Mouse (Mus musculus) forebrain, embryonic 11.5 days (tissue): Measurements from ENCODE around the gene Slf2. TPM values are rescaled to one million over a fixed set of nuclear protein-coding genes. Genes with fewer than 3 reads are reported as not detected.

Experiments used
- ATAC-seq: fragments of 200-750 bp; cut with Nextera tagmentation; replicated peaks from 2 replicates; pipeline ENCODE4 v1.8.0; 2017; ENCODE audit warnings: moderate TSS enrichment; ENCODE audit not compliant: low FRiP score
- DNase-seq: peaks from one replicate; pipeline ENCODE4 v3.0.0-alpha.2; 2017; ENCODE audit warnings: low spot score
- H3K27ac ChIP-seq: fragments of 300-500 bp; sonication (generic); 2 replicates; pipeline ENCODE4 v1.5.1; 2014; ENCODE audit warnings: low read depth, low read length
- H3K27me3 ChIP-seq: fragments of 300-500 bp; sonication (generic); 2 replicates; pipeline ENCODE4 v1.6.1; 2014; ENCODE audit warnings: mild to moderate bottlenecking, low read length, mixed read lengths; ENCODE audit not compliant: control insufficient read depth, insufficient read depth
- H3K36me3 ChIP-seq: fragments of 300-500 bp; sonication (generic); 2 replicates; pipeline ENCODE4 v1.6.1; 2014; ENCODE audit warnings: mild to moderate bottlenecking, low read length, moderate library complexity, mixed read lengths; ENCODE audit not compliant: control insufficient read depth, insufficient read depth
- H3K4me1 ChIP-seq: fragments of 300-500 bp; sonication (generic); replicated peaks from 2 replicates; pipeline ENCODE4 v1.6.1; 2014; ENCODE audit warnings: low read length, mixed read lengths; ENCODE audit not compliant: control insufficient read depth, insufficient read depth
- H3K4me2 ChIP-seq: fragments of 300-500 bp; sonication (generic); 2 replicates; pipeline ENCODE4 v1.6.1; 2014; ENCODE audit warnings: low read depth, mild to moderate bottlenecking, low read length, moderate library complexity, mixed read lengths; ENCODE audit not compliant: severe bottlenecking
- H3K4me3 ChIP-seq: fragments of 300-500 bp; sonication (generic); 2 replicates; pipeline ENCODE4 v1.5.1; 2014; ENCODE audit warnings: low read depth, low read length
- H3K9ac ChIP-seq: fragments of 300-500 bp; sonication (generic); 2 replicates; pipeline ENCODE4 v1.6.1; 2014; ENCODE audit warnings: low read length
- H3K9me3 ChIP-seq: fragments of 300-500 bp; sonication (generic); 2 replicates; pipeline ENCODE4 v1.6.1; 2016; ENCODE audit warnings: low read length, mixed read lengths; ENCODE audit not compliant: control insufficient read depth
- WGBS: fragments of 180-500 bp; shearing (Covaris S2); extraction: QIAGEN DNeasy Blood & Tissue Kit; methylation state at CpG from one replicate; pipeline ENCODE4 v1.1.7; 2014; 5-methylcytosine and 5-hydroxymethylcytosine counted together
- polyA plus RNA-seq: library from polyadenylated mRNA; unstranded; fragments of >200 nt; fragmentation: Nextera tagmentation; extraction: Ambion mirVana; gene quantifications from 2 replicates; pipeline ENCODE4 v1.2.1, GENCODE M21; 2014

Gene Slf2
- polyA plus RNA-seq, 1 experiment from 2014 or later: 59.3 TPM

GRCm38 (mm10) chr19:44982477-44983115 is 51.6 kb downstream of the Slf2 start:
- Histone ChIP-seq H3K4me3 (no peak overlapping the region), H3K27ac (no peak overlapping the region), H3K27me3 (no peaks in the 10 kb centered on the region), H3K9me3 (no peaks in the 10 kb centered on the region), H3K4me2 (no peak overlapping the region), H3K4me1 (no peaks in the 10 kb centered on the region), H3K9ac (no peak overlapping the region), H3K36me3 (peaks cover 3% of the 10 kb centered on the region; the same call in 1 of the 2 replicates)
- DNase-seq (no peak), ATAC-seq (no peak)
- WGBS: 90% methylated on average over 7 of the region's 7 CpGs

GRCm38 (mm10) chr19:44983366-44983765 is 52.4 kb downstream of the Slf2 start:
- H3K4me1 ChIP-seq: no peaks in the 10 kb centered on the region
- no peak overlapping the region for H3K9ac ChIP-seq
- DNase-seq (no peak), ATAC-seq (no peak)
- H3K36me3 ChIP-seq: peaks cover 3% of the 10 kb centered on the region; the same call in 1 of the 2 replicates
- no peaks in the 10 kb centered on the region for H3K9me3 ChIP-seq
- no peak overlapping the region for H3K27ac ChIP-seq
- H3K4me3 ChIP-seq: no peak overlapping the region
- WGBS: 94% methylated on average over 6 of the region's 6 CpGs
- 0 out of 2 replicates have a peak, but pooled peaks cover 1% of the 10 kb centered on the region for H3K27me3 ChIP-seq
- no peak overlapping the region for H3K4me2 ChIP-seq

GRCm38 (mm10) chr19:44984420-44984819 is 53.5 kb downstream of the Slf2 start:
- H3K4me3 ChIP-seq: no peak overlapping the region
- peaks cover 5% of the 10 kb centered on the region; the same call in 1 of the 2 replicates for H3K4me1 ChIP-seq
- H3K27ac ChIP-seq: no peak overlapping the region
- WGBS: 94% methylated on average over 4 of the region's 4 CpGs
- no peak overlapping the region for H3K9ac ChIP-seq
- peaks cover 3% of the 10 kb centered on the region; the same call in 1 of the 2 replicates for H3K36me3 ChIP-seq
- ATAC-seq: no peak
- no peaks in the 10 kb centered on the region for H3K9me3 ChIP-seq
- 0 out of 2 replicates have a peak, but pooled peaks cover 2% of the 10 kb centered on the region for H3K27me3 ChIP-seq
- no peak for DNase-seq
- no peak overlapping the region for H3K4me2 ChIP-seq

GRCm38 (mm10) chr19:44985159-44985988 is 54.4 kb downstream of the Slf2 start:
- no peaks in the 10 kb centered on the region for H3K9me3 ChIP-seq
- no peak overlapping the region for H3K4me2 ChIP-seq
- 70% methylated on average over 5 of the region's 5 CpGs for WGBS
- H3K9ac ChIP-seq: no peak overlapping the region
- ATAC-seq: no peak
- peaks cover 13% of the 10 kb centered on the region for H3K4me1 ChIP-seq
- no peak for DNase-seq
- no peaks in the 10 kb centered on the region; the same call in 1 of the 2 replicates for H3K36me3 ChIP-seq
- H3K4me3 ChIP-seq: no peak overlapping the region
- 0 out of 2 replicates have a peak, but pooled peaks cover 2% of the 10 kb centered on the region for H3K27me3 ChIP-seq
- no peak overlapping the region for H3K27ac ChIP-seq

- Histone ChIP-seq H3K36me3 (no peaks in the 10 kb centered on the region; the same call in 1 of the 2 replicates), H3K27ac (no peak overlapping the region), H3K4me3 (no peak overlapping the region), H3K27me3 (0 out of 2 replicates have a peak, but pooled peaks cover 2% of the 10 kb centered on the region), H3K9ac (no peak overlapping the region), H3K9me3 (no peaks in the 10 kb centered on the region), H3K4me1 (peaks cover 18% of the 10 kb centered on the region), H3K4me2 (no peak overlapping the region)
- no peak for ATAC-seq
- 71% methylated on average over 6 of the region's 6 CpGs for WGBS
- no peak for DNase-seq
Observed at GRCm38 (mm10) chr19:44987004-44987403, 56.1 kb downstream of the Slf2 start.

GRCm38 (mm10) chr19:44987851-44988250 is 56.9 kb downstream of the Slf2 start:
- DNase-seq (no peak), ATAC-seq (no peak)
- Histone ChIP-seq H3K36me3 (no peaks in the 10 kb centered on the region), H3K9ac (no peak overlapping the region), H3K4me2 (no peak overlapping the region), H3K27me3 (0 out of 2 replicates have a peak, but pooled peaks cover 2% of the 10 kb centered on the region), H3K4me3 (no peak overlapping the region), H3K9me3 (no peaks in the 10 kb centered on the region), H3K27ac (no peak overlapping the region), H3K4me1 (peaks cover 18% of the 10 kb centered on the region)
- 69% methylated on average over 6 of the region's 6 CpGs for WGBS

- Histone ChIP-seq H3K4me2 (peak overlapping the region; percentile 98; the same call in 1 of the 2 replicates), H3K4me3 (peak overlapping the region; percentile 65; the same call in 1 of the 2 replicates), H3K36me3 (no peaks in the 10 kb centered on the region), H3K27me3 (0 out of 2 replicates have a peak, but pooled peaks cover 2% of the 10 kb centered on the region), H3K4me1 (peaks cover 18% of the 10 kb centered on the region), H3K27ac (no peak overlapping the region), H3K9me3 (no peaks in the 10 kb centered on the region), H3K9ac (no peak overlapping the region; the same call in 1 of the 2 replicates)
- 36% methylated on average over 9 of the region's 9 CpGs for WGBS
- no peak for DNase-seq
- no peak; the same call in 1 of the 2 replicates for ATAC-seq
Observed at GRCm38 (mm10) chr19:44988321-44988720, 57.4 kb downstream of the Slf2 start.

- H3K4me1 ChIP-seq: peaks cover 18% of the 10 kb centered on the region
- 0 out of 2 replicates have a peak within 1 kb of the TSS, but pooled peaks have one; percentile 6 for H3K27ac ChIP-seq
- H3K9me3 ChIP-seq: no peaks in the 10 kb centered on the region
- ATAC-seq (peak; percentile 85), DNase-seq (peak; percentile 82)
- peak within 1 kb of the TSS; percentile 98 for H3K4me2 ChIP-seq
- 0 out of 2 replicates have a peak, but pooled peaks cover 2% of the 10 kb centered on the region for H3K27me3 ChIP-seq
- under 1% methylated on average over 42 of the region's 58 CpGs for WGBS
- no peaks in the 10 kb centered on the region for H3K36me3 ChIP-seq
- H3K9ac ChIP-seq: peak within 1 kb of the TSS; percentile 85
- peak within 1 kb of the TSS; percentile 65 for H3K4me3 ChIP-seq
Observed at GRCm38 (mm10) chr19:44988831-44989566, 58.0 kb downstream of the Slf2 start, which contains the start of gene Sema4g. TSS of gene Sema4g (plus strand) at chr19:44989101.
